Mouse (Mus musculus) hindbrain, embryonic 13.5 days (tissue): ENCODE data around the gene Mnt. TPM values are rescaled to one million over a fixed set of nuclear protein-coding genes. Genes with fewer than 3 reads are reported as not detected.
A peak's percentile ranks its signal among the peaks of the same experiment; 100 is the strongest.

Source experiments
- ATAC-seq: fragments of 200-750 bp; cut with Nextera tagmentation; 2 replicates; pipeline ENCODE4 v1.8.0; 2017; ENCODE audit warnings: moderate TSS enrichment; ENCODE audit not compliant: low FRiP score
- H3K27ac ChIP-seq: fragments of 300-500 bp; sonication (generic); 2 replicates; pipeline ENCODE4 v1.5.1; 2015; ENCODE audit warnings: inconsistent platforms, mild to moderate bottlenecking, moderate library complexity
- H3K27me3 ChIP-seq: fragments of 300-500 bp; sonication (generic); 2 replicates; pipeline ENCODE4 v1.6.1; 2015; ENCODE audit warnings: mild to moderate bottlenecking, inconsistent platforms
- H3K36me3 ChIP-seq: fragments of 300-500 bp; sonication (generic); 2 replicates; pipeline ENCODE4 v1.6.1; 2015; ENCODE audit warnings: mild to moderate bottlenecking, inconsistent platforms
- H3K4me1 ChIP-seq: fragments of 300-500 bp; sonication (generic); replicated peaks from 2 replicates; pipeline ENCODE4 v1.6.1; 2015; ENCODE audit warnings: inconsistent platforms
- H3K4me2 ChIP-seq: fragments of 300-500 bp; sonication (generic); 2 replicates; pipeline ENCODE4 v1.6.1; 2015; ENCODE audit warnings: inconsistent platforms, mild to moderate bottlenecking, moderate library complexity
- H3K4me3 ChIP-seq: fragments of 300-500 bp; sonication (generic); 2 replicates; pipeline ENCODE4 v1.5.1; 2015; ENCODE audit warnings: mild to moderate bottlenecking, inconsistent platforms
- H3K9ac ChIP-seq: fragments of 300-500 bp; sonication (generic); 2 replicates; pipeline ENCODE4 v1.6.1; 2015; ENCODE audit warnings: mild to moderate bottlenecking, inconsistent platforms
- H3K9me3 ChIP-seq: fragments of 300-500 bp; sonication (generic); 2 replicates; pipeline ENCODE4 v1.6.1; 2016; ENCODE audit warnings: inconsistent platforms
- WGBS: fragments of 180-500 bp; shearing (Covaris S2); methylation state at CpG from one replicate; pipeline ENCODE4 v1.1.7; 2015; 5-methylcytosine and 5-hydroxymethylcytosine counted together
- polyA plus RNA-seq: library from polyadenylated mRNA; unstranded; fragments of >200 nt; fragmentation: Nextera tagmentation; extraction: Ambion mirVana; gene quantifications from 2 replicates; pipeline ENCODE4 v1.2.1, GENCODE M21; 2015

The Mnt gene
- polyA plus RNA-seq, 1 experiment from 2014 or later: 9.0 TPM

DNA sequence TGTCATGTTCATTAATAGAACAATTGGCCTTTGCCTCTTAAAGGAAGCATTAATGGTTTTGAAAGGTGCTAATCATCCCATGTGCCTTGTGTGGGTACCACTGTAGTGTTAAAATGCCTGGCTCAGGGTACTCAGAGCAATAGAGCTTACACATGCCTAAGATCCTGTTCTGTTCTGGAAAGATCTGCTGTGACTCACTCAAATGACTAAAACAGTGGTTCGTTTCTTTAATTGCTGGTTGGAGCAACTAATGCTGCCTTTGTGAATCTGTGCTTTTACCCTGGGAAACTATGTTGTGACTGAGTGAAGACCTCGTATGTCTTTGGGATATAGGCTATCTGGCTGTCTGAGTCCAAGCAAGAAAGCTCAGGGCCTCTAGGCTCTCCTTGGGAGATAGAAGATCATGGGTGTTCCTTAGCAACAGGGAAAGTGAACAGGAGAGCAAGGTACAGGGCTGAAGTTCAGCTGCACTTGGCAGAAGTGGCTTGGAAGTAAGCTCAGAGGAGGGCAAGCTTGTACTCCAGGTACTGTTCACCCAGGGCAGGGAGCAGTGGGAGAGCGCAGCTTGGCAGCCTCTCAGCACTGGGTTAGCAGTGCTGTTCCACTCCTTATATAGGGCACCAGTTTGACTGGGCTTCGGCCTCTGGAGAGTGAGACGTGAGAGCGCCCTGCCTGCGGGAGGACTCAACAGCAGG lies 7.8 kb upstream of the Mnt start:
- Histone ChIP-seq H3K9me3 (no peaks in the 10 kb centered on the region), H3K4me1 (0 out of 2 replicates have a peak, but pooled peaks cover 4% of the 10 kb centered on the region), H3K27me3 (no peaks in the 10 kb centered on the region), H3K9ac (no peak overlapping the region), H3K27ac (no peak overlapping the region), H3K4me3 (no peak overlapping the region), H3K4me2 (no peak overlapping the region), H3K36me3 (peaks cover 15% of the 10 kb centered on the region)
- no peak for ATAC-seq
- WGBS: 85% methylated on average over 7 of the region's 7 CpGs

DNA sequence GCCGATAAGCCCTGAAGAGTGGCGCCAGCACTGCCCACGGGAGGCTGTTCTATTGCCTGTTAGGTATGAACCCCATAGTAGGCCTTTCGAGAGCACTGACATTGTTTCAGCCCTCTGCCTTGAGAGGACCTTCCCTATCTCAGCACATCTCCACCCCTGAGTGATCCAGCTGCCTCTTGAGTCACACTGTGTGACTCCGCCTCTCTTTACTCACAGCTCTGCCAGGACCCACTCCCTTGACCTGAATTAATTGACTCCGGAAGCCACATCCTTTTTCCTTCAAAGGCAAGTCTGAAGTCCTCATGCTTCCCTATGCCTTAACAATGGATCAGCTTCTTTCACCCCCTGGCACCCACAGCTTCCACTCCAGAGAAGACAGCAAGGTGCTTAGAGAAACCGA lies 4.6 kb upstream of the Mnt start:
- Histone ChIP-seq H3K4me2 (no peak overlapping the region), H3K27me3 (no peaks in the 10 kb centered on the region), H3K9me3 (no peaks in the 10 kb centered on the region), H3K4me1 (peaks cover 16% of the 10 kb centered on the region), H3K9ac (no peak overlapping the region), H3K27ac (no peak overlapping the region), H3K36me3 (no peaks in the 10 kb centered on the region), H3K4me3 (no peak overlapping the region)
- no peak for ATAC-seq
- WGBS: 67% methylated on average over 7 of the region's 7 CpGs

DNA sequence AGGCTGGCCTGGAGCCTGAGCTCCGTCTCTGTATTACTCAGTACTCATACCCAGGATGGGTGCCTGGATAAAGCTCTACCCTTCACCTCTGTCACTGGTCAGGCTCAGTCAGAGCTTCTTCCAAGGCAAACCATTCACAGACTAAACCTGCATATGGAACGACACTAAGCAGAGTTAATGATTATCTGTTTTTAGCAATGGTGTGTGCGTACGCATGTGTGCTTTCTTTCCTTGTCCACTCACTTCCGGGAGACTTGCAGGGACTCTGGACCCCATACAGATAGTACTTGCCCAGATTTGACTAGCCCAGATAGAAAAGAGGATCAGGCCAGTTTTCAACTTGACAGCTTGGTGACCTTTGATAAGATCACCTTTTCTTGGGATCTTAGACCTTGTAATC lies 4.0 kb upstream of the Mnt start:
- H3K27me3 ChIP-seq: no peaks in the 10 kb centered on the region
- H3K9me3 ChIP-seq: no peaks in the 10 kb centered on the region
- no peaks in the 10 kb centered on the region for H3K36me3 ChIP-seq
- H3K9ac ChIP-seq: no peak overlapping the region
- peaks cover 16% of the 10 kb centered on the region for H3K4me1 ChIP-seq
- 81% methylated on average over 5 of the region's 5 CpGs for WGBS
- H3K27ac ChIP-seq: no peak overlapping the region
- no peak overlapping the region for H3K4me2 ChIP-seq
- no peak for ATAC-seq
- no peak overlapping the region for H3K4me3 ChIP-seq

DNA sequence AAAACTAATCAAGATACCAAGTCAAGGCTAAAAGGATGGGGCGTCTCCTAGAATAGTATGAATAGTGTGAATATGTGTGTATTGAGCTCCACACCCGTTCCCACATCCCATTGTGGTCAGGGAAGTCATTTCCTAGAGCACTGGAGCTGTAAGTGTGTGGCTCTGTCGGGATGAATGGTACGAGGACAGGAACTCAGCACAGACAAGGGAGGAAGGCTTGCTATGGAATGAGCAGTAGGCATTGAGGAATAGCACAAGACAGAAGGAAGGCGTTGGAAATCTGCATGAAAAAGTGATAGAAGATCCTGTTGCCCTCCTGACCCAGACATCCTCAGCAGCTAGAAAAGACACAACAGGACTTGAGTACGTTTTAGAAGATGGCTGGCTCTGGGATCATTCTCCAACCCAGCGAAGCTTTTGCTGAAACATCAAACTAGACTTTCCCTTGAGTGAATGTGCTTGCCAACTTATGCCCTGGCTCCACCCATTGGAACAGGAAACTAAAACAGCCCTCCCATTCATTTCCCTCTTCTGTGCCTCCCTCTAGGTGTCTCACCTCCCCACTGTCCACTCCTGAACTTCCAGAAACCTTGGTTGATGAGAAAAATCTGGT lies 2.8 kb upstream of the Mnt start:
- H3K27ac ChIP-seq: no peak overlapping the region
- no peak overlapping the region for H3K4me2 ChIP-seq
- no peak overlapping the region for H3K4me3 ChIP-seq
- H3K4me1 ChIP-seq: peaks cover 23% of the 10 kb centered on the region
- WGBS: 73% methylated on average over 7 of the region's 7 CpGs
- H3K36me3 ChIP-seq: no peaks in the 10 kb centered on the region
- ATAC-seq: no peak
- no peak overlapping the region for H3K9ac ChIP-seq
- H3K9me3 ChIP-seq: no peaks in the 10 kb centered on the region
- H3K27me3 ChIP-seq: no peaks in the 10 kb centered on the region

DNA sequence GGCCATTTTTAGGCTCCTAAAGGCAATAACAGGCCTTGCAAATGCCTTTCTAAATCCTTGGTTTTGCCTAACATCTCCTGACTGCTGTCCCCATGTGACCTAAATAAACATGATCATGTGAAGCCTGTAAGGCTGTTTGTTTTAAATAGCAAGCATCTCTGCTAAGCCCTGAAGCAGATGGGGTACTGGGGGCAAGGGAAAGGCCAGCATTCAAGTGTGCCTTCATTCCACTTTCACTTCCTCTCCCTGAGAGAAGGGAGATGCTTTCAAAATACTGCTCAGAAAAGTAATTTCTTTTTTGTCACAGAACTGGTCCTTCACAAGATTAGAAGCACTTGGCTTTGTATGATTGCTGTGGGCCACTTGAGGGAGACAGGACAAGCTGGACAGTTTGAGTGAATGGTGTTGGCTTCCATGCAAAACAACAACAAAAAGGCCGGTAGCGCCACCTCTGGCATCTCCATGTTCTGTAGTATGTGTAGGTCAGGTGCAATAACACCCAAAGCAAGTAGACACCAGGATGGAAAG lies 2.3 kb upstream of the Mnt start:
- 26% methylated on average over 2 of the region's 2 CpGs for WGBS
- no peak for ATAC-seq
- Histone ChIP-seq H3K4me3 (no peak overlapping the region; the same call in 1 of the 2 replicates), H3K36me3 (no peaks in the 10 kb centered on the region), H3K27ac (no peak overlapping the region), H3K9ac (no peak overlapping the region), H3K9me3 (no peaks in the 10 kb centered on the region), H3K4me1 (peaks cover 28% of the 10 kb centered on the region), H3K4me2 (peak overlapping the region; percentile 80; the same call in 1 of the 2 replicates), H3K27me3 (no peaks in the 10 kb centered on the region)

DNA sequence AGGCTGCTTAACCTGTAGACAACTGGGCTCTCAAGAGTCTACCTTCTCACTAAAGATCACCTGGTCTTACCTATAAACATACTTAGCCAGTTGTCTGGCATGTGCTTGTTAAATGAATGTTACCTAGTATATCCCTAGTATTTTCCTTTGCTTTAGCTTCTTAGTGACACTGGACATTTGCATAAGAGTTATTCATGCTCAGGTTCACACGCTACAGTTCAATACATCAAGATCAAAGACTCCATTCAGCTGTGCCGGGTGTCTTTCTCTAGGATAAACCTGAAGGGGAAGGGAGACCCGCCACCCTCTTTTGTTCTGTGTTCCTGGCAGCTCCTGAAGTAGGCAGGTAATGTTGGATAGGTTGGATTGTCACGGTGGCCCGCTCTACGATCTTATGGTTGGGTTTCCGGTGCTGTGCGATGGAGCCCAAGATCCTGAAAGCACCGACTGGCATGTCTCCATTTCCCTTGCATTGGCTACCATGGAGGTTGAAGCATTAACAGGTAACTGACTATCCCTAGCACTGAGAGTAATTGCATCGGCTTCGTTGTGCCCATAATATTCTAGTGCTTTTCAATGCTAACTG lies 1.7 kb upstream of the Mnt start:
- Histone ChIP-seq H3K36me3 (no peaks in the 10 kb centered on the region), H3K4me2 (peak overlapping the region; percentile 80), H3K9ac (peak overlapping the region; percentile 58), H3K4me3 (peak overlapping the region; percentile 96), H3K9me3 (no peaks in the 10 kb centered on the region), H3K27ac (peak overlapping the region; percentile 97; the same call in 1 of the 2 replicates), H3K4me1 (peaks cover 34% of the 10 kb centered on the region), H3K27me3 (no peaks in the 10 kb centered on the region)
- ATAC-seq: no peak
- WGBS: 11% methylated on average over 11 of the region's 11 CpGs

DNA sequence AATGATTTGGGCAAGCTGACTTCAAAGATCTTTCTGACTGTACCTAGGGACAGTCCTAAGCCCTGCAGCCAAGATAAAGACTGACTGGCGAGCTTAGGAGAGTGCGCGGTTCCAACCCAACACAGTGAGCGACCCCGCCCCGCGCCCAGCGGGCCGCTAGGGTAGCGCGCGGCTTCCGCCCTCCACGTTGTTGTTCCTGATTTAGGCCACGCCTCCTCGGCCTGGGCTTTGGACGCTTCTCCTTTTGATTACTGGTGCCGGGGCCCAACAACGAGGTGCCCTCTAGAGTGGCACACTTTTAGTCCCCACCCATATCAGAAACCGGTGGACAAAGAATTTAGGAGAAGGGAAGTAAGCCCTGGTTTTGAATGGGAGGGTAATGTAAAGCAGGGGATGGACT lies 908 bp upstream of the Mnt start:
- under 1% methylated on average over 20 of the region's 20 CpGs for whole genome bisulfite sequencing
- ATAC-seq: peak; percentile 53
- H3K36me3 ChIP-seq: no peaks in the 10 kb centered on the region

DNA sequence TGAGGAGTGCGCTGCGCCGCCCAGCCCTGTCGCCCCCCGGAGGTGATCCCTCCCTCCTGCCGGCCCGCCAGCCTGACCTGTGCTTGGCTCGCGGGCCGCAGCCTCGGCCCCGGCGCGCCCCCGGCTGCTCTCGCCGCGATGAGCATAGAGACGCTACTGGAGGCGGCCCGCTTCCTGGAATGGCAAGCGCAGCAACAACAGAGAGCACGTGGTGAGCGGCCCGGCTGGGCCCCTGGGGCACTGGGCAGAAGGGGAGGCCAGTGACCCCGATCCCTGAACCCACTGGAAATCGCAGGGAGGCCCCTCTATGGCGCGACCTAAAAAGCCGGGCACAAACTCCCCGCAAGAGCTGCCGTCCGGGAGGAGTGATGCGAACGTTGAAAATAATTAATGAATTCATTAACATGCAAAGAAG lies 478 bp downstream of the Mnt start:
- peaks cover 49% of the 10 kb centered on the region for H3K4me1 ChIP-seq
- 0 out of 2 replicates have a peak, but pooled peaks have one; percentile 0 for ATAC-seq
- WGBS: 1% methylated on average over 35 of the region's 35 CpGs

More for the DNA sequence above, 908 bp upstream of the Mnt start:
- H3K4me2 ChIP-seq: peak overlapping the region; percentile 80
- H3K4me1 ChIP-seq: peaks cover 42% of the 10 kb centered on the region
- no peaks in the 10 kb centered on the region for H3K9me3 ChIP-seq
- H3K27ac ChIP-seq: peak overlapping the region; percentile 97
- H3K4me3 ChIP-seq: peak overlapping the region; percentile 96
- peak overlapping the region; percentile 58 for H3K9ac ChIP-seq
- no peaks in the 10 kb centered on the region for H3K27me3 ChIP-seq

DNA sequence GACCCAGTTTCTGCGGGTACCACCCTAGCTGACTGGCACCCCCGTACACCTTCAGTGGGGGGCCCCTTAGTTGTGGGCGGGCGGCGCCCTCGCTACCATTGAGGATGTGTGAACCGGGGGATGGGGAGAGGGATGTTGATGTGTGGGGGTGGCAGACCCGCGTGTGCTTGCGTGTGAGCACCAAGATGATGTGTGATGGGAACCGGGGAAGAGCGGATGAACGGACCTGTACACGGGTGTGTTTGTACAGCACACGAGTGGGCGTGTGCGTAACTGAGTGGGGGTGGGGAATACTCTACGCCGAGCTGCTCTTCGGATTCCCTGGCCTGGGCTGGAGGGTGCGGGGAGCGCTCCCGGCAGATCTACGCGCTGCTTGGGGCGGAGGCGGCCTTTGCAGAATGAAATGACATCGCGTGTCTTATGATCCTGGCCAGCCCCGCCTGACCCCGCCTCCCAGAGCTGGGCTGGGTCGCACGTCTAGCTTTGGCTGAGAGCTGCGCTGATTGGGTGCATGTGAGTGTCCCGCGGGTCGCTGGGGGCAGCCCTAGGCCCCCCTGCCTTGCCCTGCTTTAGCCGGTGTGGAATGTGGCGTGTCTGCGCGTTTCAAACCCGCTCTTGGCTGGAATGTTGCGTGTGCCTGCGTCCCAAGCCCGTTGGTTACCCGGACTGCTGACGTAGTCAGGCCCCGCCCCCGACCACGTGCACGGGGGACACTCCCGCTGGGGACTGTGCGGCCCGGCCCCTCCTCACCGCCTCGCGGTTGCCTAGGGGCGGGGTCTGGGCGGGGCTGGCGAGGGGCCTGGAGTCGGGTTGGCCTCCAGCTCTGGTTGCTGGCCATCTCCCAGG lies 1.1 kb downstream of the Mnt start:
- H3K27me3 ChIP-seq: no peaks in the 10 kb centered on the region
- H3K4me2 ChIP-seq: peak overlapping the region; percentile 80
- H3K9me3 ChIP-seq: no peaks in the 10 kb centered on the region
- H3K4me3 ChIP-seq: peak overlapping the region; percentile 96
- H3K9ac ChIP-seq: peak overlapping the region; percentile 98
- peak; percentile 66 for ATAC-seq
- peaks cover 55% of the 10 kb centered on the region for H3K4me1 ChIP-seq
- peak overlapping the region; percentile 97 for H3K27ac ChIP-seq
- peaks cover 6% of the 10 kb centered on the region; the same call in 1 of the 2 replicates for H3K36me3 ChIP-seq
- WGBS: under 1% methylated on average over 60 of the region's 61 CpGs

More for the DNA sequence above, 478 bp downstream of the Mnt start:
- Histone ChIP-seq H3K4me2 (peak overlapping the region; percentile 80), H3K36me3 (no peaks in the 10 kb centered on the region), H3K9ac (peak overlapping the region; percentile 98), H3K27ac (peak overlapping the region; percentile 97), H3K9me3 (no peaks in the 10 kb centered on the region), H3K4me3 (peak overlapping the region; percentile 96), H3K27me3 (no peaks in the 10 kb centered on the region)

DNA sequence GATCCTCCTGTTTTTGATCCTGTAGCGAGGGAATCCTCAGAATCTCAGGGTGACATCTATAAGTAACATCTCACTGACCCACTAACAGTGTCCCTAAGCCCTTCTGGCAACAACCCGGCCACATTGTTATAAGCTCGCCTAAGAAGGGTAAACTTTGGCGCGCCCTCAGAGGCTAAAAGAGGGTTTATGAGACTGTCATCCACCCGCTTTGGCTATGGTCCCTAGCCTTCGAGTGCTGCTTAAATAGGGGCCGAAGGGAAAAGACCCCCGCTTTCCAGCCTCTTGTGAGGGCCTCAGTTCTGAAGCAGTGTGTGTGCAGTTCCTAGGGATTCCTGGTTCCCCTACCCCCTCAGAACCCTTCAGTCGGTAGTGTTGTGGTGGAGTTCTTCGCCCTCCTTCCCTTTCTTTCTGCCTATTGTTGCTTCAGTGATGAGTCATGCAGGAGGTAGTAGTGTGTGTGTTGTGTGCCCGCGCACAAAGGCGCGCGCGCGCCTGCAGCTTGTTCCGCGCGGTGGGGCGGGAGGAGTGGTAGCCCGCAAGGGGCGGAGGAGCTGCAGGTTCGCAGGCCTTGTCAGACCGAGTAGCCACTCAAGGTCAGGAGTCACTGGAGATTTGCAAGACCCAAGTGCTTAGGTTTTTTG lies 1.9 kb downstream of the Mnt start:
- Histone ChIP-seq H3K27me3 (no peaks in the 10 kb centered on the region), H3K9me3 (no peaks in the 10 kb centered on the region), H3K9ac (peak overlapping the region; percentile 98), H3K27ac (peak overlapping the region; percentile 97), H3K4me3 (peak overlapping the region; percentile 96), H3K36me3 (peaks cover 9% of the 10 kb centered on the region; the same call in 1 of the 2 replicates), H3K4me2 (peak overlapping the region; percentile 80), H3K4me1 (peaks cover 63% of the 10 kb centered on the region)
- ATAC-seq: no peak
- WGBS: under 1% methylated on average over 26 of the region's 26 CpGs

DNA sequence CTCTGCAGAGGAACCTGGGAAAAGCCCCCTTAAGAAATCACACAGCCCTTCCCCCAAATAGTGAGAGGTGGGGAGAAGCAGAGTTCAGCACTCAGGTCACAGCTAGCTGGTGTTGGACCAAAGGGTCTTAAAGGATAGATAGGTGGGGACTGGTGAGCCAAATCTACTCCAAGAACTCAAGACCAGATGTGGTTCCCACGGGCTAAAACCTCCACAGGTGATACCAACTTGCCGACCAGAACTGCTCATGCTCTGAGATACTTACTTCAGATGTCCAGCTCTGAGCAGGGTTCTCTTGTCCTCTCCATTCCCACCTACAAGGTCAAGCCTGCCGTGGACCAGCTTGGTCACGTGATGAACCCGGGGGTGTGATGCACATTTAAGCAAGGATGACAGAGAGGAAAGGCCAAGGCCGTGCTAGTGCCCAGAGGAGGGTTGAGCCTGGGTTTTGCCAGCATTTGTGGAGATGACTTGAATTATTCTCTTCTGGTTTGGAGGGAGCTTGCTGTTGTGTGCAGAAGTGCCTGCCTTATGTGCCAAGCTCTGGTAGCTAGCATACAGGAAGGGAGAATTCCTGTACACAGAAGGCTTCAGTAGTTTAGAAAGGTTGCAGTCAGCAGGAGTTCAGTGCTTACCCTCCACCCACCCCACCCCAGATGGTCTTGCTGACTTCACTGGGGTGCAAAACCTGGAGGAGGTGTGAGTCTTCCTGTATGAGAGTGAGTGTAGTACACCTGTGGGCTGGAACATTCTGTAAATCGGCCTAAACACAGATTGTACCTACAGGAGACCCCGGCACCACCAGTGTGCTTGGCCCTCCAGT lies 3.0 kb downstream of the Mnt start:
- Histone ChIP-seq H3K4me1 (peaks cover 69% of the 10 kb centered on the region), H3K36me3 (peaks cover 9% of the 10 kb centered on the region; the same call in 1 of the 2 replicates), H3K27ac (peak overlapping the region; percentile 52), H3K9ac (peak overlapping the region; percentile 98), H3K27me3 (no peaks in the 10 kb centered on the region), H3K9me3 (no peaks in the 10 kb centered on the region), H3K4me2 (peak overlapping the region; percentile 80), H3K4me3 (peak overlapping the region; percentile 96)
- WGBS: 84% methylated on average over 8 of the region's 8 CpGs
- no peak for ATAC-seq
